Mouse (Mus musculus) kidney, adult 2 months (tissue): ENCODE results near the gene Rsad1.

Experiments used
- CTCF ChIP-seq: fragments of 200-500 bp; conservative IDR thresholded peaks from 2 replicates; pipeline ENCODE4 v1.5.1; 2011; ENCODE audit warnings: low read depth, mild to moderate bottlenecking, control low read depth, low read length, moderate library complexity, mixed read lengths; ENCODE audit not compliant: insufficient read depth, insufficient read length
- POLR2A ChIP-seq: fragments of 200-500 bp; IDR thresholded peaks from one replicate; pipeline ENCODE4 v1.6.1; 2011; ENCODE audit warnings: low read depth, low read length, control low read depth

DNA sequence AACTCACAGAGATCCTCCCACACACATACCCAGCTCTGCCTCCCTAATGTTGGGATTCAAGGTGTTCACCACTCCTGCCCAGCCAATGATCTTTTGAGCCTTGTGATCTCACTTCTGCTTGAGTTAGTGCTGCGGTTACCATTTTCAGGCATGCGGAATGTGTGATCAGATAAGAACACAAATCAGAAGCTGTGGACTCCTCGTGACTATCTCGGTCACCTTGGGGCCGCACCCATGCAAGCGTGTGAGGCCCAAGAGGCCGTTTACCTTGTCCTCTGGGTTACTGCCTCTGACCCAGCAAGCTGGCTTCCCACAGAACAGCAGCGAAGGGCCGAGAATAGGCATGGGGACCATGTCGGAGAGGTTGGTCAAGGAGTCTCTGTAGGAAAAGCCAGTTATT lies 40.1 kb downstream of the Rsad1 start:
- no peak for TF ChIP-seq CTCF
- TF ChIP-seq POLR2A, result no peak
